15 mouse cellular contexts compared by ENCODE assay signal in genomic region chr12:111328360-111328759, GRCm38 (mm10). TPM values are rescaled to one million over a fixed set of nuclear protein-coding genes. Genes with fewer than 3 reads are reported as not detected.
DNase-seq lines count a peak whose midpoint lies in the region; ATAC-seq and TF ChIP-seq lines count a peak whose summit lies in the region.
"Had no signal": no experiment of that assay in that cellular context is flagged by ENCODE, and none has a peak within 500 bp of the region (broad histone marks: within the 10 kb centered on the region; RNA-seq: fewer than 3 reads in every experiment).

No protein-coding gene starts in this region.

- DNase-seq in cerebellum, adult 9-11 months = peak; percentile 22
- DNase-seq in cerebellum, postnatal 25 days = no peak
- no peak for DNase-seq in liver, adult 2 months (ENCODE audit: extremely low read depth, low read depth, low spot score)
- no peak for DNase-seq in liver, embryonic 11.5 days (ENCODE audit: low spot score)
- no peak for DNase-seq in liver, embryonic 14.5 days (ENCODE audit: low read depth in 3 of 3, low spot score in 3 of 3)
- no peak for DNase-seq in layer of hippocampus, postnatal 36 days
- DNase-seq in cerebellum, postnatal 36 days = no peak
- DNase-seq: gastrocnemius, postnatal 36 days; left cerebral cortex, postnatal 4 days had no signal

- TF ChIP-seq EP300 in liver, embryonic 14.5 days (IDR thresholded peaks at IDR 0.05; ENCODE audit: low read depth) = no peak

- H3K4me1 ChIP-seq in liver, adult 2 months (ENCODE audit: control insufficient read depth, insufficient read depth, low read length) = no peaks in the 10 kb centered on the region
- no peaks in the 10 kb centered on the region for H3K4me1 ChIP-seq in liver, embryonic 11.5 days (replicated peaks; ENCODE audit: control insufficient read depth, insufficient read depth, low read length)
- H3K4me1 ChIP-seq in liver, embryonic 14.5 days (replicated peaks; ENCODE audit: control insufficient read depth in 2 of 2, insufficient read depth in 2 of 2, low read length in 1 of 2) = no peaks in the 10 kb centered on the region

- TF ChIP-seq POLR2A in liver, adult 2 months (IDR thresholded peaks at IDR 0.05; ENCODE audit: extremely low read depth, insufficient read depth, low read length) = no peak

- H3K36me3 ChIP-seq in liver, adult 2 months (ENCODE audit: control insufficient read depth, insufficient read depth, low read length) = peaks cover 19% of the 10 kb centered on the region; the same call in 1 of the 2 replicates
- H3K36me3 ChIP-seq in liver, embryonic 11.5 days (ENCODE audit: control insufficient read depth, insufficient read depth, low read length) = peaks cover 32% of the 10 kb centered on the region
- no peaks in the 10 kb centered on the region for H3K36me3 ChIP-seq in liver, embryonic 14.5 days (replicated peaks; ENCODE audit: control insufficient read depth, insufficient read depth, low read depth)

- H3K27me3 ChIP-seq in liver, adult 2 months (ENCODE audit: control insufficient read depth, insufficient read depth, low read length) = no peaks in the 10 kb centered on the region
- H3K27me3 ChIP-seq in liver, embryonic 11.5 days (replicated peaks; ENCODE audit: control insufficient read depth, insufficient read depth, low read length) = no peaks in the 10 kb centered on the region
- no peaks in the 10 kb centered on the region for H3K27me3 ChIP-seq in liver, embryonic 14.5 days (ENCODE audit: control insufficient read depth, insufficient read depth, low read length)
- H3K27me3 ChIP-seq: embryonic facial prominence, embryonic 13.5 days; forebrain, embryonic 15.5 days; Patski had no signal

- H3K27ac ChIP-seq in liver, adult 2 months (replicated peaks; ENCODE audit: insufficient read depth, low read depth, low read length) = no peak overlapping the region
- no peak overlapping the region for H3K27ac ChIP-seq in liver, embryonic 11.5 days (ENCODE audit: low read depth, low read length)
- no peak overlapping the region for H3K27ac ChIP-seq in liver, embryonic 14.5 days
- H3K27ac ChIP-seq: embryonic facial prominence, embryonic 13.5 days; forebrain, embryonic 15.5 days had no signal

- H3K79me2 ChIP-seq in liver, adult 2 months (ENCODE audit: control insufficient read depth, insufficient read depth, low read length) = peaks cover 13% of the 10 kb centered on the region; the same call in 1 of the 2 replicates

- H3K4me3 ChIP-seq in liver, adult 2 months (ENCODE audit: insufficient read depth, low read depth, low read length) = no peak overlapping the region
- no peak overlapping the region for H3K4me3 ChIP-seq in liver, embryonic 11.5 days (ENCODE audit: low read depth, low read length)
- no peak overlapping the region for H3K4me3 ChIP-seq in liver, embryonic 14.5 days (ENCODE audit: insufficient read depth in 1 of 2, low read depth in 2 of 2, low read length in 2 of 2)
- H3K4me3 ChIP-seq: embryonic facial prominence, embryonic 13.5 days; forebrain, embryonic 15.5 days; myocyte had no signal

- TF ChIP-seq CTCF in liver, adult 2 months (IDR thresholded peaks at IDR 0.05; ENCODE audit: low read depth, low read length) = 0 out of 2 replicates have a peak, but pooled peaks have one; percentile 6
- peak; percentile 31 for TF ChIP-seq CTCF in liver, embryonic 14.5 days (IDR thresholded peaks at IDR 0.05; ENCODE audit: low read depth)

- H3K4me2 ChIP-seq in liver, embryonic 11.5 days = no peak overlapping the region
- H3K4me2 ChIP-seq in liver, embryonic 14.5 days (ENCODE audit: low read depth) = no peak overlapping the region
- H3K4me2 ChIP-seq: embryonic facial prominence, embryonic 13.5 days; forebrain, embryonic 15.5 days had no signal

- no peaks in the 10 kb centered on the region for H3K9me3 ChIP-seq in liver, embryonic 11.5 days (ENCODE audit: control insufficient read depth, low read length)
- H3K9me3 ChIP-seq in liver, embryonic 14.5 days (ENCODE audit: control insufficient read depth, low read length) = no peaks in the 10 kb centered on the region
- H3K9me3 ChIP-seq: embryonic facial prominence, embryonic 13.5 days; forebrain, embryonic 15.5 days had no signal

- H3K9ac ChIP-seq in liver, adult 2 months (ENCODE audit: low read depth, low read length) = no peak overlapping the region
- H3K9ac ChIP-seq in liver, embryonic 11.5 days (ENCODE audit: low read depth, low read length) = no peak overlapping the region
- no peak overlapping the region for H3K9ac ChIP-seq in liver, embryonic 14.5 days (replicated peaks)
- H3K9ac ChIP-seq: embryonic facial prominence, embryonic 13.5 days; forebrain, embryonic 15.5 days had no signal

- 67% methylated on average over 6 of the region's 6 CpGs for WGBS in liver, adult 2 months
- WGBS in liver, embryonic 11.5 days = 71% methylated on average over 6 of the region's 6 CpGs
- 50% methylated on average over 6 of the region's 6 CpGs for WGBS in liver, embryonic 14.5 days (ENCODE audit: insufficient replicate concordance)

- no peak for ATAC-seq in liver, embryonic 11.5 days (replicated peaks; ENCODE audit: low FRiP score)
- no peak for ATAC-seq in liver, embryonic 14.5 days (ENCODE audit: insufficient read depth)
- 0 out of 2 replicates have a peak, but pooled peaks have one; percentile 51 for ATAC-seq in megakaryocyte-erythroid progenitor cell, adult 5-6 weeks (replicated peaks; ENCODE audit: low FRiP score, low TSS enrichment, poor library complexity, severe bottlenecking)
- ATAC-seq: forebrain, embryonic 15.5 days; Patski had no signal

RNA-seq across cellular contexts. Expression of gene Cdc42bpb, which starts 49.2 kb away (rescaled TPM):
- total RNA-seq in liver, adult 2 months (2014; rRNA removed) = 19.5 and 28.7 TPM in 2 replicates
- 96.3 and 122 TPM in 2 replicates for polyA plus RNA-seq in liver, adult 2 months (2012; rRNA removed)
- 22.4 and 25.6 TPM in 2 replicates for polyA plus RNA-seq in liver, embryonic 11.5 days (2014; fragmentation: Nextera tagmentation; extraction: Ambion mirVana)
- 22.5 and 23.2 TPM in 2 replicates for polyA plus RNA-seq in liver, embryonic 14.5 days (2012; rRNA removed)
- 5.3 and 6.6 TPM in 2 replicates for polyA plus RNA-seq in liver, embryonic 14.5 days (2014; fragmentation: Nextera tagmentation; extraction: Ambion mirVana)
- 7.9 and 11.5 TPM in 2 replicates for total RNA-seq in megakaryocyte-erythroid progenitor cell, adult 5-6 weeks (2014; fragmentation: Nextera tagmentation)
- 2.6 and 9.6 TPM in 2 replicates for total RNA-seq in megakaryocyte-erythroid progenitor cell, adult 5-6 weeks (2017)
- 100 to 1,000 TPM; 112 to 115 TPM for total RNA-seq in layer of hippocampus, postnatal 36 days (2021)

RNA-seq across cellular contexts. Expression of gene Amn, which starts 57.5 kb away (rescaled TPM):
- 0.09 and 0.74 TPM in 2 replicates for total RNA-seq in liver, adult 2 months (2014; rRNA removed)
- 0.27 and 0.55 TPM in 2 replicates for polyA plus RNA-seq in liver, adult 2 months (2012; rRNA removed)
- polyA plus RNA-seq in liver, embryonic 11.5 days (2014; fragmentation: Nextera tagmentation; extraction: Ambion mirVana) = 1.0 and 1.7 TPM in 2 replicates
- polyA plus RNA-seq in liver, embryonic 14.5 days (2012; rRNA removed) = 0.61 and 0.77 TPM in 2 replicates
- polyA plus RNA-seq in liver, embryonic 14.5 days (2014; fragmentation: Nextera tagmentation; extraction: Ambion mirVana) = 0.44 and 0.71 TPM in 2 replicates
- total RNA-seq in megakaryocyte-erythroid progenitor cell, adult 5-6 weeks (2014; fragmentation: Nextera tagmentation) = not detected in 2 replicates
- 0.47 TPM in 1 of 2 replicates, not detected in the other for total RNA-seq in megakaryocyte-erythroid progenitor cell, adult 5-6 weeks (2017)
- total RNA-seq in layer of hippocampus, postnatal 36 days (2021) = 1 to 10 TPM; 2.8 to 4.7 TPM
- total RNA-seq: adrenal gland, adult 18-20 months; gastrocnemius, postnatal 36 days had no signal
